Mouse (Mus musculus): ENCODE results near the gene Grip1.

Grip1 gene

GRCm38 (mm10) chr10:119756271-119756670 lies 302.6 kb downstream of the Grip1 start:
- no peak for DNase-seq (ENCODE audit: low spot score in 2 of 2)

- DNase-seq (ENCODE audit: low spot score in 2 of 2): no peak
Measured at GRCm38 (mm10) chr10:119757219-119757618, 303.6 kb downstream of the Grip1 start.

GRCm38 (mm10) chr10:119761451-119762367 lies 308.1 kb downstream of the Grip1 start:
- DNase-seq (ENCODE audit: low spot score in 2 of 2): no peak

GRCm38 (mm10) chr10:119778871-119779270 lies 325.2 kb downstream of the Grip1 start:
- DNase-seq (ENCODE audit: low spot score in 2 of 2): no peak

- no peak for DNase-seq (ENCODE audit: low spot score in 2 of 2)
Measured at GRCm38 (mm10) chr10:119779657-119780056, 326.0 kb downstream of the Grip1 start.

- DNase-seq (ENCODE audit: low spot score in 2 of 2): no peak
Measured at GRCm38 (mm10) chr10:119790507-119790906, 336.9 kb downstream of the Grip1 start.

- no peak for DNase-seq (ENCODE audit: low spot score in 2 of 2)
Measured at GRCm38 (mm10) chr10:119802421-119802820, 348.8 kb downstream of the Grip1 start.

GRCm38 (mm10) chr10:119803633-119804422 lies 350.2 kb downstream of the Grip1 start:
- DNase-seq (ENCODE audit: low spot score in 2 of 2): no peak

- DNase-seq (ENCODE audit: low spot score in 2 of 2): no peak
Measured at GRCm38 (mm10) chr10:119804423-119804814, 350.8 kb downstream of the Grip1 start.

GRCm38 (mm10) chr10:119805082-119805481 lies 351.5 kb downstream of the Grip1 start:
- no peak for DNase-seq (ENCODE audit: low spot score in 2 of 2)

GRCm38 (mm10) chr10:119806151-119806550 lies 352.5 kb downstream of the Grip1 start:
- DNase-seq (ENCODE audit: low spot score in 2 of 2): no peak

- DNase-seq (ENCODE audit: low spot score in 2 of 2): no peak
Measured at GRCm38 (mm10) chr10:119808384-119808783, 354.8 kb downstream of the Grip1 start.

GRCm38 (mm10) chr10:119814087-119814486 lies 360.5 kb downstream of the Grip1 start:
- DNase-seq (ENCODE audit: low spot score in 2 of 2): no peak

- DNase-seq (ENCODE audit: low spot score in 2 of 2): no peak
Measured at GRCm38 (mm10) chr10:119816001-119816400, 362.4 kb downstream of the Grip1 start.

GRCm38 (mm10) chr10:119818381-119818780 lies 364.8 kb downstream of the Grip1 start:
- DNase-seq (ENCODE audit: low spot score in 2 of 2): no peak

- DNase-seq (ENCODE audit: low spot score in 2 of 2): no peak
Measured at GRCm38 (mm10) chr10:119819102-119819681, 365.6 kb downstream of the Grip1 start.

- no peak for DNase-seq (ENCODE audit: low spot score in 2 of 2)
Measured at GRCm38 (mm10) chr10:119819740-119820139, 366.1 kb downstream of the Grip1 start.

- DNase-seq (ENCODE audit: low spot score in 2 of 2): no peak
Measured at GRCm38 (mm10) chr10:119820428-119820827, 366.8 kb downstream of the Grip1 start.

GRCm38 (mm10) chr10:119823691-119824090 lies 370.1 kb downstream of the Grip1 start:
- DNase-seq (ENCODE audit: low spot score in 2 of 2): no peak

GRCm38 (mm10) chr10:119824521-119824920 lies 370.9 kb downstream of the Grip1 start:
- DNase-seq (ENCODE audit: low spot score in 2 of 2): no peak

- DNase-seq (ENCODE audit: low spot score in 2 of 2): no peak
Measured at GRCm38 (mm10) chr10:119830388-119830956, 376.8 kb downstream of the Grip1 start.

- no peak for DNase-seq (ENCODE audit: low spot score in 2 of 2)
Measured at GRCm38 (mm10) chr10:119831086-119831485, 377.5 kb downstream of the Grip1 start.
